Mouse (Mus musculus) adrenal gland, adult 2 months (tissue): Measurements from ENCODE around the gene B3gnt6. TPM values are rescaled to one million over a fixed set of nuclear protein-coding genes. Genes with fewer than 3 reads are reported as not detected.
"Not testable (repeated sequence)": the region's sequence is repeated elsewhere in the genome, so short reads cannot be mapped to it uniquely, and the experiment has no call there.

Source experiments
- DNase-seq: peaks from one replicate; pipeline ENCODE4 v3.0.0; 2021
- long read RNA-seq: library from polyadenylated mRNA; stranded (forward); transcript quantifications from one replicate; pipeline ENCODE4 v2.0.0, GENCODE M21; 2021
- polyA plus RNA-seq: library from polyadenylated mRNA; depleted of rRNA; stranded (reverse); fragments of >200 nt; gene quantifications from 2 replicates; pipeline ENCODE4 v1.2.3, GENCODE M21; 2012; rRNA removed
- total RNA-seq, 2 experiments: library from RNA; stranded (reverse); gene quantifications; 2 replicates each; pipeline ENCODE4 v1.2.3; 2021

Gene B3gnt6
- total RNA-seq (under 1 TPM in 1 of 2 experiments, not detected in 1; 0.78 TPM), polyA plus RNA-seq (0.19 and 0.20 TPM in 2 replicates)
- long read RNA-seq: 0 reads

DNA sequence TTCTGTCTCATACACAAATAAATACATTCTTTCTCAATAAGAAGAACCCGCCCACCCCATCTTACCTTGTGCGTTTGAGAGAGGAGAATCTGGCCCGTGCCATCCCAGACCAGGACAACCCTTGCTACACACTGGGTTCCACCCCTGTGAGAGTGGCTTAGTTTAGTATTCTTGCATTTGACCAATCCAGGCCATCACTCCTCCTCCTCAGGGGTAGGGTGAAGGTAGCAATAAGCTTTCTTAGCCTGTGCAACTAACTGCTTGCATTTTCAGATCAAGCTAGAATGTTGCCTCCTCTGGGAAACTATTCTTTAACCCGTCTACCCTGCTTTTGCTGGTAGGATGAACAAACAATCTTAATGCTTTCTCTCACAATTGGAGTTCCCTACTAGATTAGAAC lies at the start of gene B3gnt6:
Gene B3gnt6 (minus strand): TSS at position 101 of the 400 bp plus-strand sequence.
- DNase-seq: no peak

DNA sequence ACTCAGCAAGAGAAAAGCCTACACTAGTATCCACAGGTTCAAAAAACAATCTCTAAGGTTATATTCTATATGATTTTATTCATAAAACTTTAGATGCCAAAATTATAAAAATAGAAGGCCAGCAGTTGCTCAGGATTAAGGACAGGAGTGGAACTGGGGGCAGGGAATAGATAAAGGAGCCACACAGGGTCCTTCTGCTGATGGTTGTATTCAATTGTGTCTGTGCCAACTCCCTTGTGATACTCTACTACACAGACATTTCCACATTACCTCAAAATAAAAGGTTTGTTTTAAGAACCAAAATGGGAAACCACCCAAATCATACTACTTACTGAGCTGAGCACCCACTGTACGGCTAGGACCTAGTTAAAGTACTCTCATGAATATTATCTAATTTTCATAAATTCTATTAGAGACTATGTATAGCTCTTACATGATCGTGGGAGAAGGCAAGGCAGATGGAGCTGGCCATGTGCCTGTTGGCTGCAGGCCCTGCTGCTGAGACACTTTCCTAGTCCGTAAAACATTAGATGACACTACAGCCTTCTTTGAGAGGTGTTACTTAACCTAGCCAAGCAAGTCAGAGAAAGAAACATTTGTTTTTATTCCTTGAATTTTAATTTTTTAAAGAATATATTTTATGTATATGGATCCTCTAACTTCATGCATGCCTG lies 37.5 kb upstream of the B3gnt6 start:
- no peak for DNase-seq

DNA sequence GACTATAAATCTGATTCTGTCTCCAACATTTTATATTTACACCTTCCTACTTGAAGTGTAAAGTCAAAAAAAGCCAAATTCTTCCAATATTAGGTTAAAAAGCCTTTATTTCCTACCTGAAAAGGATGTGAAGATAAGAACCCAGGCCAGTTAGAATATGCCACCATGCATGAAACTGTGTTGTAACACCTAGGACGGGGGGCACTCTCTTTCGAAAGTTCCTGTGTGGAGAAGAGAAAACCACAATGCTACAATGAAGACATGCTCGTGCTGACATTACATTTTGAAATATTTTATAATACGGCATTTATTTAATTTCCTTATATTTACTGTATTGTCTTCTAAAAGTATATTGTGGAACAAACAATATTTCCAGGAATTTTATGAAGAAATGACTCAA lies 24.5 kb upstream of the B3gnt6 start:
- no peak for DNase-seq

DNA sequence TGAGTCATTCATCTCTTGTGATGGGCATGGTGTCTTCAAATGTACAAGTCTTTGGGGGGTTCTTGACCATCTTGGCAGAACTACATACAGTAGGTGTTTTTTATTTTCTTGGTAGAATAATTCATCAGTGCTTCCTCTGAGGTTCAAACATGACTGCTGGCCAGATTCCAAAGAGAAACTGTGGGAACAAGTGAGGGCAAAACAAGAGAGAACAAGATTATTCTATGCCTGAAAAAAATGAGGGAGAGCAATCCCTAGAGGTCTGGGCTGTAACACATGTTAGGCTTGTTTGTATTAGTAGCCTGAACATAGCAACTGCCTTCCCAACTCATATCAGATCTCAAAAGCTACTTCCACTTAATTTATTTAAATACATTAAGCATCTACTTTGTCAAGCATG lies 17.4 kb upstream of the B3gnt6 start:
- DNase-seq: no peak

DNA sequence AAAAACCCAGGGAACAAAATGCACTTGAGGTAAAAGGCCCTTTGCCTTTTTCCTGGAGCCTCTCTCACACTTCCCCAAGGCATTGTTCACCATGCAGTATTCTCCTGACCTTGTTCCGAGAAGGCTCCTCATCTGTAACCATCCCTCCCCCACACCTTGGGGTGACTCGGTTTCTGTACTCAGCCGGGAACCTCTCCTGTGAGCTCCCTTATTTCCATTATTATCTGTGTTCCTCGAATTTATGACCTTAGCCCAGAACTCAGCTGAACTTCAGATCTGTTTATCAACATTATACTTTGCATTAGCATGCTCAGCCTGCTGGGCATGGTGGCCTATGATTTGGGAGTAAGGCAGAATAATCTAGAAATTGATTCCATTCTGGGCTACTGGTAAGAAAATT lies 3.7 kb upstream of the B3gnt6 start:
- DNase-seq: no peak

DNA sequence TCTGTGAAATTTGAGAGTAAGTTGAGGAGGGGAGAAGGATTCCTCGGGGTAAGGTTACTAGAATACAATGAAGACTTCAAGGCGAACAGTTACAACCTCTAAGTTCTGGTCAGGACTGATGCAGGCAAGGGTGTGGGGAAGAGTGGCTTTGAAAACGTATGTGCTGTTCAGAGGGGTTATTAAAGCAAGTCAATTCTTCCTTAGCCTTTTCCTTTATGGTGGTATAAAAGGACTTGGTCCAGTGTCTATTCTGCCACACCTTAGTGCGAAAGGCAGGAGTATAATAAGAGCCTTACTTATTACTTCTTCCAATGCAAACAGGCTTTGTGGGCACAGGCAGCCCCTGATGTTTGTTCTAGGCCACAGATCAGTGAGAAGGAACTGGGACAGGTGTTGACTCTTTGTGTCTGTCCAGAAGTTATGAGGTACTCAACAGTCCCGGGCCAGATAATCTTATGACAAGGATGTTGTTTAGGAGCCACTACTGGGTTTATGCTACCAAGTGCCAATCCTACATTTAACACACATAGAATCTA lies 2.3 kb upstream of the B3gnt6 start:
- DNase-seq: no peak

DNA sequence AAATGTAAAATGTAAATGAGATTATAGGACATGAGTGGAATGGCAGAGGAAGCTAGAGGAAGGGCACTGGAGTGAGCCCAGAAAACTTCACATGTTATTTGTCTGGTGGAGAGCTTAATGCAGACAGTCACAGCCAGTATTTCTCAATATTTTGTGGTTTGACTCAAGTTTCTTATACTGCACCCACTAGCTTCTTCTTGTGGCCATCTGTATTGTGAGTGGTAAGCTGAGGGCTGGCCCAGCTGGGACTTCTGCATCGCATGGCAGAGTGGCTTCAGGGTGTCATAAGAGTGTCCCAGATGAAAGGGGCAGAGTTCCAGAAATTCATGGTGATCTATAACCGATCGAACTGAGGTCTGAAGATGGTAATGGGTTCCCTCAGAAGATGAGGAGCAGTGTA lies 1.1 kb upstream of the B3gnt6 start:
- DNase-seq: no peak

DNA sequence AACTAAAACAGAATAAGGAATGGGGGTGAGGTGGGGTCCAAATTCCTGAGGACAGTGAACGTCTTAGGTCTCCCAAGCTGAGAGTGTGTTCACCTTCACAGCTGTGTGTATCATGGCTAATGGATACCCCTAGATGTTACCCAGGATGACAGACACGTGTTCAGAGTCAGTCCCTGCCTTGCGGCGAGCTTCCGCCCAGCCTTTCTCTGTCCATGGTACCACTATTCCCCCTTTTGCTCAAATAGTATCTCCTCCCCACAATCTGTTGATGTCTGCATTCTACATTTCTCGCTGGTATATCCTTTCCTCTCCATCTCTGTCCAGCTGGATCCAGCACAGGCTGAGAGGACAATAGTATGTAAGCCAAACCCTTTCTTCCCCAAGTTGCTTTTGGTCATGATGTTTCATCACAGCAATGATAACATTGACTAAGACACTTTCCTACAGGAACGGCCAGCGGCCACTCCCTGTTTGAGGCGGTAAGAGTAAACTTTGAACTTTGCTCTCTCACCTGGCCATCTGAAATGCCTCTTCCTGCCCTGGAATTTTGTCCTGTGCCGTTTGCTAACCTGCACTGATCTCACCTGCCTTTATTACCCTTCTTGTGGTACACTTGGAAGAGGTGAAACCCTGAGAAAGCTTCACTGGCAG lies 4.0 kb downstream of the B3gnt6 start:
- no peak for DNase-seq

DNA sequence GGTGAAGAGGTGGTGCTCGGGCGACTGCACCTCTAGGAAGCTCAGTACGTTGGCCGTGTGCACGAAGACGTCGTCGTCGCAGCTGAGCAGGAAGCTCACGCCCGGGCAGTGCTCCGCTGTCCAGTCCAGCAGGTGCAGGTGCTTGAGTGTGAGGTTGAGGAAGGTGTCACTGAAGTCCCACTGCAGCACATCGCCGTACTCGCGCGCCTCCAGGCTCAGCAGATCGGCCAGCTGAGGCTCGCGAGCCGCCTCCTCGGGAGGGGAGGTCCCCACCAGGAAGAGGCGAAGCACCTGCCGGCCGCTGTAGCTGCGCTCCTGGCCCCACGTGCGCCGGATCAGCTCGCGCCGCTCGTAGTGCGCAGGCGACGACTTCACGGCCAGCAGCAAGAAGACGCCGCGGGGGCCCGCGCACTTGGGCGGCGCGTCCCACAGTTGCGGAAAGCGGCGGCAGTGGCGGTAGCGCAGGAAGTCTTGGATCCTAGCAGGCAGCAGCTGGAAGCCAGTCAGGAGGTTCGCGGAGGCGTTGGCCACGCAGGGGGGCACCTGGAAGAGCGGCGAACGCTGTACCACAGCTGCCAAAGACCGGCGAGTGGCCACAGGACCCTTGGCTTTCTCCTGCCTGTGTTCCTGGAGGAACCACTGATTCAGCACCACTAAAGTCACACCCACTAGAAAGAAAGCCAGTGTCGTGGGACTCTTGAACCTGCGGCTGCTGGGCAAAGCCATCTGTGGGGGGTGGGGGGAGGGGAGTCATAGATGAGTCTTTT lies 5.1 kb downstream of the B3gnt6 start:
- peak; percentile 39 for DNase-seq

DNA sequence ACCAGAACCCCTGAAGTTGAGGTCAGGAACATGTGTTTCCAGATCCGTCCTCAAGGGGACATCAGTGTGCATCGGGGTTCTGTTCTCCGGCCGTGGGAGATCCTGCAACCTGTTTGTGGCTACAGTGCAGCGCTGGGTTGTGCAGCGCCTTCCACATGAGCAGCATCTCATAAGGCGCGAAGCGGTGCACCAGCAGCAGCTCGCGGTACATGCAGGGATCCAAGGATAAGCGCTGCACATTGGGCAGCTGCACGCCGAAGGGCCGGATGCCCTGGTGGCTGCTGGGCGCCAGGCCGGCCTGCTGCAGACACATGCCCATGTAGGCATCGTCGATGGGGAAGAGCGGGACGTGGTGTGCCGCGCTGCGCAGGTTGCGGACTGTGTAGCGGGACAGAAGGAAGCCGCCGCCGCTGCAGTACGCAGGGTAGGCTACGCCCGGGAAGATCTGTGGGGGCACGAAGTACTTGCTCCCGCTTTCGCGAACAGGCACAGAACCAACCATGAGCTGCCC lies 5.7 kb downstream of the B3gnt6 start:
- peak; percentile 54 for DNase-seq

DNA sequence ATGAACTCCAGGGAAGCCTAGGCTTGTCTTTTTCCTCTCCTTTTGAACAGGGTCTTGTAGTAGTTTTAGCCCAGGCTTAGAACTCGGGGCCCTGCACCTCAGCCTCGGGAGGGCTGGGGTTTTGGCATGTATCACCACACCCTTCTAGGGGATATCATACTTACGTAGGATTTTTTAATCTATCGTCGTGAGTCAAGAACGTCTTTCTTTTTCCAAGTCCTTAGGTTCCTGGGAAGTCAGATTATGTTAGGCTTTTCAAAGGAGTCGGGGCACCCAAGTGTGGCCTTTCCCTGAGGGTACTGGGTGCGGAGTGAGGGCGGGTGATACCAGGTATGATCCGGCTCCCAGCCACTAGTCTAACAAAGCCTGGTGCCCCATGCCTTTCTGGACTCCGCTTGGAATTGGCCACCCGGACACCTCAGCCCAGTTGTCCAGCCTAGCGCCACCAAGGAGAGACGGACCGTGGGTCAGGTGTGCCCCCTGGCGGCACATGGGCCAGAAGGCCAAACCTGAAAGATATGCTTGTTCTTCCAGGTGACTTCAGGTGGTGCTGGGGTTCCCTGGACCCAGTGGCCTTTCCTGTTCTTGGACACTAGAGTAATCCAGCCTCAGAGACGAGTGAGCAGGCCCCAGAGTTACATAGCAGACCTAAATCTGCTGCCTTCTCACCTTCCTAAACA lies 7.6 kb downstream of the B3gnt6 start:
- DNase-seq: no peak

DNA sequence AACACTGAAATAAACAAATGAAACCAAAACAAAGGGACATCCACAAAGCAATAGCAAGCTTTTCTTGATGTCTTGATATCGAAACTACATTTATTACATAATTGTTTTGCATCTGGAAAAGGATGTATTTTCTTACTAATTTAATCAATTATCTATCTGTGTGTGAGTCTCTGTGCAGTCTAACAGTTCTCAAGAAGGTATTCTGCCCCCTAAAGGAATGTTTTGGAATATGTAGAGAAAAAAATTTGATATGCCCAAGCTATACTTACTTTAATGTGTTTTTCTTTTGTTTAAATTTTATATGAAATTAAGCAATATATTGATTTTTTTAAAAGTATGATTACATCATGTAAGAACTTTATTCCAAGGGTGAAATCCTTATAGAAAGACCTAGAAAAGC lies 8.7 kb downstream of the B3gnt6 start:
- DNase-seq: no peak

DNA sequence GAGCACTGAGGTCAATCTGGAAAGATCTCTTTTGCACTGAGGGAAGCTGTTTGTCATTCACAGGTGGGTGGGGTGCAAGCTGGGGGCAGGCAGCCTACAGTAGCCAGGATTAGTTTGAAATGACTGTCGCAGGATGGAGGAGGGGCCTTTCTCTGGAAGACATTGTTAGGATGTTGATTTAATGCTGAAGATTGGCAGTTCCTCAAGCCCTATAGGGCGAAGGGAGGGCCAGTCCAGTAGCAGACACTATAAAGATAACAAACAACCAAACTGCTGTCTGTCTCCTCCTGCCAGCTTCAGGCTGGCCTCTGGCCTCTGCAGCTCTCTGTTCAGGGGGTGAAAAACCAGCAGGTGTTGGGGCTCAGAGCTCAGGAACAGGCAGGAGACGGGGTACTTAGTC lies 9.5 kb downstream of the B3gnt6 start:
- DNase-seq: no peak

DNA sequence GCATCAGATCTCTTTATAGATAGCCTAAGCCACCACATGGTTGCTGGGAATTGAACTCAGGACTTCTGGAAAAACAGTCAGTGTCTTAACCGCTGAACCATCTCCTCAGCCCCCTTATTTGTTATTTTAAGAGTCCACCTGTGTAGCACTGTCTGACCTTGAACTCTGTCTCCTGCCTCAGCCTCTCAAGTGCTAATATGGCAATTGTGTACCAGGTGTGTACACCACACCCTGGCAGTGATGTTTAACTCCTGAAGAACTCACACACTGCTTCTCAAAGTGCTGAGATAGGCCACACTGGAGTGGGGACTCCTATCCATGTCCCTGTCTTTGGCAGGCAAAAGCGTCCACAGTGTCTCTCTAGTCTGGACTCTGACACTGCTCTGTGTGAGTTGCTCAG lies 10.6 kb downstream of the B3gnt6 start:
- DNase-seq: no peak

DNA sequence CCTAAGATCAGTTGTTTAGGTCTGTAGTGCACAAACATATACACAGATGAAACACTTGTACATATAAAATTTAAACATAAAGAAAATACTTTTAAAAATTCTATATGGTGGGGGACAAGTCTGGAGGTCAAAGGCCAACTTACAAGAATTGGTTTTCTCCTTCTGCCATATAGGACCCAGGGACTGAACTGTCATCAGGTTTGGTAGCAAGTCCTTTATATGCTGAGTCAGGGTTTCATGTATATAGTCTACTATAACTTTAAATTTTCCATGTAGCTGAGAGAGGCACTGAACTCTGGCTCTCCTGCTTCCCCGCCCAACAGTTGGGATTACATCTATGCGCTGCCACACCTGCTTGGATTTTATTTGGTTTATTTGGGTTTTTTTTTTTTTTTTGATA lies 11.0 kb downstream of the B3gnt6 start:
- no peak for DNase-seq

DNA sequence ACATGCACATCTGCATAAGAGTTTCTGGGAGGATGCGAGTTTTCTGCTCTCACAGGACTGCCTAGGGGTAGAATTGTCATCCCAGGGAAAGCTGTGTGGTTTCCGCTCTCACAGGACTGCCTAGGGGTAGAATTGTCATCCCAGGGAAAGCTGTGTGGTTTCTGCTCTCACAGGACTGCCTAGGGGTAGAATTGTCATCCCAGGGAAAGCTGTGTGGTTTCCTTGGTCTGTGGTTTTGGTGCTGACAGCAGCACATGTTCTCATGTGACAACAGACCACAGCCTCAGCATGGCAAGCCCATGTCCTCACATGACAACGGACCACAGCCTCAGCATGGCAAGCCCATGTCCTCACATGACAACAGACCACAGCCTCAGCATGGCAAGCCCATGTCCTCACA lies 11.9 kb downstream of the B3gnt6 start:
- DNase-seq: not testable (repeated sequence)

DNA sequence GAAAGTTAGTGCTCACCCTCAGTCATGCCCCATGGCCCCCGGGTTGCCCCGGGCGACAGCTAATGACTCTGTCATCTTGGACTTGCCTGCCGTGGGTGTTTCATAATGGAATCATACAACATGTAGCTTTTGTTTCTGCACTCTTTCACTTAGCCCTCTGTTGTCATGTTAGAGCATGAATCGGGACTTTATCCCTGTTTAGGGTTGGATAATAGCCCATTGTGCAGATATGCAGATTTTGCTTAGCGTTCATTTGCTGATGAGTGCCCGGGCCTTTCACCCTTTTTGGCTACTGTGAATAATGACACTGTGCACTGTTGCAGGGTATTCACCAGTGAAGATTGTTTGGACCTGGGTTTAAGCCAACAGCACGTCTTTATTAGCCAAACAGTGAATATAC lies 12.6 kb downstream of the B3gnt6 start:
- DNase-seq: no peak

DNA sequence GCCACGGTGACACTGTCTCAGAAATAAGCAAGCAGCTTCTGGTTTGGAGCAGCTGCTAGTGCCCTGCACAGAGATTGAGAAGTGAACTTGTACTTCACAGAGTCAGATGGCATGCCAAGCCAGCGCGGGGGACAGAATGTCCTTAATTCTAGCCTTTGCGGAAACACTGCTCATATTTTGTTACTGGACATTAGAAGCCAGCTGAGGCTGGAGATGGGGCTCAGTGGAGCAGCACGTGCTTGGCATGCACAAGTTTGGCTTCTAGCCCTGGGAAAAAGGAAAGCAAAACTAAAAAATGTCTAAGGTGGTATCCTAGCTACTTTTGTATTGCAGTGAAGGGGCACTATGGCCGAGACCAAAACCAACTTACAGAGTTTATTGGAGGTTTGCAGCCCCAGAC lies 14.0 kb downstream of the B3gnt6 start:
- no peak for DNase-seq

DNA sequence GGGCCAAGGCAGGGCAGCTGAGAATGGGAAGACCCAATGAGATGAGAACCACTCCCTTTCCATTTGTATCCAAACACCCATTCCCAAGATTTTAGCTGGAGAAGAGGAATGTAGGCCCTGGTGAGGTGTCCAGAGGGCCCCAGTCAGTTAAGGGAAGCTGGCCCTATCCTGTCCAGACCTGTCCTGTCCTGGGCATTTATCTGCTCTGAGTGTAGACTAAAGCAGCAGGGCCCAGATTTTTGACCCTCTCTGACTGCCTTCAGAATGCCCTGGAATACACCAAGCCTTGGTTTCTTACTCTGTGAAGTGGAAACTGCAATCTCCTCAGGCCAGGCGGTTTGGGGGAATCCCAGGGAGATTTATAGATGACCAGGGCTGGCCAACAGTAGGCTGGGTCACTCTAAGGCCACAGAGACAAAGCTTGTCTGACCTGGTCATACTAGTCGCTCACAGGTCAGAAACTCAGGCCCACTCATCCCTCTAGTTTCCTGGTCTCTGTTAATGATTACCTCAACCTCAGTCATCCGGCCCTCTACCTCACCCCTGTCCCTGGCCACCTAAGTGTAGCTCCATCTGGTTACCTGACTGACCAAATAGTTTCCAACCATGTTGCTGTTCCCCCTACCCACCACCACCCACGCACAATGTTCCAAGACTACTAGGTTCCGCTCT lies 20.6 kb downstream of the B3gnt6 start:
- DNase-seq: no peak

DNA sequence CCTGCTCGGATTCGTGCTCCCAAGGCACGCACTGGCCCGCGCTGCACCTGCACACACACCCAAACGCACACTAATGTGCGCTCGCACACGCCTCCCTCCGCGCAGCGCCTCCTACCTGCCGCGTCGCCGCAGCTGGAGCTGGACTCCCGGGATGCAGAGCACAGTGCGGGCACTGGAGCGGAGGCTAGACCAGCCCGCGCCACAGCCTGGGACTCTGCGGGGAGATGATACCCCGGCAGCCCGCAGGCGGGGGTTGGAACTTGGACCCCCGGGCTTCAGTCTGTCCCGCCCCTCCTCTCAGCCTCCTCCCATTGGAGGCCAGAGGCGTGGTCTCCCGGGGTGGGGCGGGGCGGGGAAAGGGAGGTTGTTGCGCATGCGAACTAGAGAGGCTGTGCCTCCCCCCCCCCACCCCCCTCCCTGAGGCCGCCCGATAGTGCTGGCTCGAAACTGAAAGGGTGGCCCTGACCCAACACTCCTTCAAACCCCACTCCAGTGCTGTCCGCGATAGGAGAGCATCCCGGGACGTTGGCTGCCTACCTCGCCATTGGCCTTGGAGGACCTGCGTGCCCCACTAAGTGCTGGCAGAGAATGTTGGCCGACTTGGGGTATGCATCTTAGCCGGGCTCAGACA lies 21.2 kb downstream of the B3gnt6 start, which contains the start of gene Capn5:
Gene Capn5 (minus strand): TSS at position 346 of the 631 bp plus-strand sequence.
- DNase-seq: peak; percentile 83

DNA sequence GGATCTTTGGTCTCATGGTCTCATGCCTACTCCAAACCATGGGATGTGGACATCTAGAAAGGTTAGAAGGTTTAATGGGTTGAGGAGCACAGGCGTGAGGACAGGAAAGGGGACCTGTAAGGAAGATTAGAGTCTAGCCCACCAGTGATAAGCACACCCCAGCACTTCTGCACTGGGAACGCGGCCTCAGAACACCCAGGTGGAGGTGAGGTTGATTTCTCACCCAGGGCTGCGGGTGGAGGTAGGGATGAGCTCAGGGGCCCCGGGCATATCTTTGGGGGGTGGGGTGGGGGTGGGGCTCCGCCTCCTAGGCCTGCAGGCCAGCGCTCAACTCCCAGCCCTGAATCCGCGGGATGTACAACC lies 21.7 kb downstream of the B3gnt6 start:
- no peak for DNase-seq
